Mouse (Mus musculus) CD8-positive naive resting alpha-beta T cell, adult 57 days (primary cell): ENCODE results near the gene Hnrnpa2b1. TPM values are rescaled to one million over a fixed set of nuclear protein-coding genes. Genes with fewer than 3 reads are reported as not detected.

Experiments used
- total RNA-seq: library from RNA; stranded (reverse); gene quantifications from one replicate; pipeline ENCODE4 v1.2.4, GENCODE M21; 2023

The Hnrnpa2b1 gene
- 793 TPM for total RNA-seq

GRCm38 (mm10) chr6:51469715-51470310 is at the start of gene Hnrnpa2b1:
Hnrnpa2b1 (minus strand) TSS chr6:51469894.

GRCm38 (mm10) chr6:51470311-51471178 is 851 bp upstream of the Hnrnpa2b1 start, which contains the start of gene Cbx3:
Cbx3 (plus strand) TSS chr6:51470360.

GRCm38 (mm10) chr6:51432535-51433397 is 36.9 kb downstream of the Hnrnpa2b1 start, which contains the start of gene Nfe2l3:
Nfe2l3 (plus strand) TSS chr6:51432670.

Other genes with a start within 250 kb of the Hnrnpa2b1 start
- not detected for gene Nfe2l3, start 37.2 kb downstream of the Hnrnpa2b1 start, total RNA-seq
- gene Cbx3, start 466 bp upstream of the Hnrnpa2b1 start, total RNA-seq, result 85.4 TPM
- 7.7 TPM for gene Snx10, start 54.0 kb upstream of the Hnrnpa2b1 start, total RNA-seq